Mouse (Mus musculus) lung, postnatal 14 days (tissue): ENCODE measurements around the gene Rhobtb3.
"Not testable (repeated sequence)": the region's sequence is repeated elsewhere in the genome, so short reads cannot be mapped to it uniquely, and the experiment has no call there.

Experiments
- DNase-seq: peaks from one replicate; pipeline ENCODE4 v3.0.0; 2021

Rhobtb3 gene

GRCm38 (mm10) chr13:75927951-75928350, 15.8 kb downstream of the Rhobtb3 start:
- DNase-seq: no peak

DNA sequence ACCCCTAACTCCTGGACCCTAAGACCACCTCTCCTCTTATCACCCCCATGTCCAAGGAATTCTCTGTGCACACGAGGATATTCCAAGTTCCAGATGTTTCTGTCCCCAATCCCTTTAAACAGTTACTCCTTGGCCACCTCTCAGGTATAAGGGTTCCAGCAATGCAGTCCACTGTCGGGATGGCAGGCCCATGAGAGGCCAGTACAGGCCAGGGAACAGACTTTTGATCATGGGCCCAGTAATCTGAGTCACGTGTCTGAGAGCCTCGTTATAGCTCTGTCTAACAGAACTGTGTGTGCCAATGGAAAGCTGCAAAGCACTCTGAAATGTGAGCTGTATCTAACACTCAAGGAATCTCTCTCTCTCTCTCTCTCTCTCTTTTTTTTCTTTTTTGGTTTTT, 29.6 kb downstream of the Rhobtb3 start:
- DNase-seq: no peak

GRCm38 (mm10) chr13:75908187-75908586, 35.5 kb downstream of the Rhobtb3 start:
- no peak for DNase-seq

- DNase-seq: no peak
Measured at GRCm38 (mm10) chr13:75907133-75907532, 36.6 kb downstream of the Rhobtb3 start.

- DNase-seq: no peak
Measured at GRCm38 (mm10) chr13:75904660-75905059, 39.1 kb downstream of the Rhobtb3 start.

DNA sequence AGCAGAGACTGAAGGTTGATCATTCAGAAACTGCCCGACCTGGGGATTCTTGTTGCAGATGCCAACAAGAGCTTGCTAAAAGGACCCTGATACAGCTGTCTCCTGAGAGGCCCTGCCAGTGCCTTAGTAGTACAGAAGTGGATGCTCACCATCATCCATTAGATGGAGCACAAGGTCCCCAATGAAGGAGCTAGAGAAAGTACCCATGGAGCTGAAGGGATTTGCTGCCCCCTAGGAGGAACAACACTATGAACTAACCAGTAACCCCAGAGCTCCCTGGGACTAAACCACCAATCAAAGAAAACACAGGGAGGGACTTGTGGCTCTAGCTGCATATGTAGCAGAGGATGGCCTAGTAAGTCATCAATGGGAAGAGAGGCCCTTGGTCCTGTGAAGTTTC, 42.8 kb downstream of the Rhobtb3 start:
- not testable (repeated sequence) for DNase-seq

- no peak for DNase-seq
Measured at GRCm38 (mm10) chr13:75892876-75893275, 50.8 kb downstream of the Rhobtb3 start.

DNA sequence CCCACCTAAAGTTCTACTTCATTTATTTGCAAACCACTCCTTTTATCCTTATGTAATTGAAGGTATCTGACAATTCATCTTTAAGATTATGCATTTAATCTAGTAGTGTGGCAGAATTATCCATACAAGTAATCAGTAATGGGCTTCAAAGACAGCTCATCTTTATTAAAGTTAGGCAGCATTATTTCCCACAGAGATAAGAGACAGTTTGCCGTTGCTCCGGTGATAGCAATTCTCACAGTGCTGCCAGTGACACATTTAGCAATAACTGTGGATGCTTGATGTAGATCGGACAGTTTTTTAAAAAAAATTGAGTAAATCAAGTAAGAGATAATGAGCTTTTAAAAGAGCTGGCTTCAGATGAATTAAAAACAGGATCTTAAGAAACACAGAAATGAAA, 51.4 kb downstream of the Rhobtb3 start:
- no peak for DNase-seq

DNA sequence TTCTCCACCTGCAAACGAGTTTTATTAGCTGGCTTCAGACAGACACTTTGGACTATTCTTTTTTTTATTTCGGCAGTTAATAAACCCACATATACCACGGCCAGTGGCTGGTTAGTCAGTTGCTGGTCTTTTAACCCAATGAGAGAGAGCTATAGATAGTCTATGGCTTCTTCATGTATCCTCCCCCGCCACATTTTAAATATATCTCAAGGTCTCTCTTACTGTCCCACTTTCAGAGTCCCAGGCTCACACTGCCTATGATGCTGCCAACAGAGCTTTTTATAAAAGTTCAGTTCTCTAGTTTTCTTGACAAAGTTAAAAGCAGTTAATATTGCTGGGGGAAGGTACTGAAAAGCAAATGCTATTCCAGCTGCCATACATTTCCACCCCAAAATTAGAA, 51.9 kb downstream of the Rhobtb3 start:
- no peak for DNase-seq

GRCm38 (mm10) chr13:75883792-75884191, 59.9 kb downstream of the Rhobtb3 start:
- DNase-seq: no peak

DNA sequence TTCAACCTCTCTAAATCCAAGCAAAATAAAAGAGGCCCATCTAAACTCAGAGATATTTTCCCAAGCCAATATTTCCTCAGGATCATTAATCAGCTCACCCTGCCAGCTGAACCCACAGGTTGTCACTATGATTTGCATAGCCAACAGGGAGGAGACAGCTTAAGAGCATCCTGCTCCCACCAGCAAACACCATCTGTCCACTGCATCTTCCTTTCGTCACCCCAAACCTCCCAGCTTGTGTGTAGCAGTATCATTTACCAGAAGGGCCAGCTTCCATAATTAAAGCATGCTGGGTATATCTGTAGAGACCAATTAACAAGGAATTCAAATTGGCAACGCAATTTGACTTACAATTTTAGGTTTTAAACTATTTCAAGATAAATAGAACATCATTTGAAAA, 63.2 kb downstream of the Rhobtb3 start:
- DNase-seq: no peak

DNA sequence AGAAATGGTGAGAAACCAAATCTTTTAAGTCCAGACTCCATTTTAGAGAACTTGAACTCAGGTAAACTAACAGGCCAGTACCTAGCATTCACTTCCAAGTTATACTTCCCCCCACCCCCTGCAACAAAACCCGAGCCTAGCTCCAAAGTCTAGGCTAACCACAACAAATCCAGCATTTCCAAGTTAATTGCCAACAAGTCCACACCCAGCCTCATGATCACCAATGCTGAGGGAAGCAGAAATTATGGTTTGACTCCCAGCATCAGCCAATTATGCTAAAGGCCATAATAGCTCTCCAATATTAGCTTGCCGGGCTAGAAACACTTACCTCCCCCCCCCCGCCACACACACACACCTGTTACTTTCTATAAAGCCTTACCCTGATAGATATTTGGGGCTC, 64.0 kb downstream of the Rhobtb3 start:
- no peak for DNase-seq

DNA sequence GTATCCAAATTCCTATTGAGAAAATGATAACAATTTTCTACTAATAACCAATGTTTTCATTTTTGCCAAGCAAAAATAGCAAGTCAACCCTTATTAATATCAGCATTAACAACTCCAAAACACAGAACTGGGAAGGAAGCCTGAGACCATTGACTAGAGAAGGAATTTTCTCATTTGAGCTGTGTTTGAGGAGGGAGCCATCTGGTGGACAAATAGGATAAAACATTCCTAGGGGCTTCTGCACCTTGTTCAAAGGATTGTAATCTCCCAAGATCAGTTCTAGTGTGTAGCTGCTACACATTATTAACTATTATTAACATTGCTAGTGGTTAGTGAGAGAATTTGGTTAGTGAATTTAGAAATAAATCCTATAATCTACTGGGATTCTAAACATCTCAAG, 65.8 kb downstream of the Rhobtb3 start:
- DNase-seq: peak; percentile 45

DNA sequence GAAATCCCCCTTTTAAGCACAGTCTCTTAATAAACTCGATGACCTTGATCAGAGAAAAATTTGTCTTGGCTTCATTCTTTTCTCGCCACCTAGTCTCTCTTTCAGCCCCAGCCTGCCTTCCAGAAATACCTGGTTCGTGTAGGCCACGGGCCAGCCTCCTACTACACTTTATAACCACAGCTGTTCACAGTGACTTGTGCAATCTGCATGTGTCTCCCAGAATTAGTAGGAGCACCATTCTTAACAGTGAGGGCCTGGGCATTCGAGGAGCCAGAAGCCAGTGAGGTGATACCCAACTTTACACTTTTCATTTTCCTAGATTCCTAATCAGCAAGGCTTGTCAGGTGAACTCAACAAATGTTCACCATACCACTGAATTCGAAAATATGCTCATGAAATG, 67.1 kb downstream of the Rhobtb3 start:
- no peak for DNase-seq

DNA sequence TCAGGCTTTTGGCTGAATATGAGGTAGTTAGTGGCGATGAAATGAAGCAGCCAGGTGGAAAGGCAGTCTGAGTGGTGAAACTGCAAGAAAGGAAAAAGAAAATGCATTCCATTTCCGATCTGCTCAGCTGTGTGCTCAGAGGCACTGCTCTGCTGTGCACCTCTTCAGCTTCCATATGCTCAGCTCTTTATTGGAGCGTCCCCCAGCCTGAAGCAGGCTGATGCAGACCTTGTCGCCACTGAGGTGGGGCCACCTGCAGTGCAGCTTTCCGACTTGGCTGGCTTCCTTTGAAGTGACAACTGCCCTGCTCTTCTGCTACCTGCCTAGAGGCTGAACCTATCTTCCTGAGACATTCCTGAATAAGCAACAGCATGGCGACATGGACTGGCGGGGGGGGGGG, 67.5 kb downstream of the Rhobtb3 start:
- not testable (repeated sequence) for DNase-seq

DNA sequence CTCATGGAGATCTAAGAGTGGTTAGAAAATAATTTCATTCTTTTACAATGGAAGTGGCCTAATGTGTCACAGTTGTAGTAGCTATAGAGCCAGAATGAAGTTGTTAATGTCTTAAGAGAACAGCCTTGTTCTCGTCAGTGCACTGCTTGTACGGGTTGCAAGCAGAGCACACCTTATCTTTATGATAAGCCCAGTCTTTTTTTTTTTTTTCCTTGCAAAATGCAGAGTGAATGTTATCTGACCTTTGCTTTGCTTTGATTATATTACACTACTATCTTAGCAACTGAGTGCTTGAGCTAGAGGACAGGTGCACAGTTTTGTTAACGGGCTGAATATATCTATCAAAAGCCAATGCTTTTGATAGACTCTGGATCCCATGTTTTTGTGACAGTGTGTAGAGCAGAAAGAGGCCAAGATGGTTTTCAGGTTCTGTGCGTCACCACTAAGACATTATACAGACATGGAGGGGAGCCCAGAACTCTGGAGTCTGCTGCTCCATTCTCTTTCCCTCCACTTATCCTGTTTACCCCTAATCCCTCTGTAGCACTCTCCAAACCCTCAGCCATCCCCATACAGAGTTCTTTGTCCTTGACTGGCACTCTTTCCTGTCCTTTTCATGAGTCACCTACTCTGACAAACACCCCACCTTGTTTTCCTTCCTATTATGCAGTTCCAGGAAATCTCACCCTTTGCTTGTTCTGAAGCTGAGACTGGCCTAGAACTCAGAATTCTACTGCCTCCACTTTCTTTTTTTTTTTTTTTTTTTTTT, 68.9 kb downstream of the Rhobtb3 start:
- DNase-seq: peak; percentile 6

GRCm38 (mm10) chr13:75867876-75868275, 75.8 kb downstream of the Rhobtb3 start:
- no peak for DNase-seq

- no peak for DNase-seq
Measured at GRCm38 (mm10) chr13:75865486-75866184, 78.1 kb downstream of the Rhobtb3 start.

GRCm38 (mm10) chr13:75859264-75859844, 84.4 kb downstream of the Rhobtb3 start:
- DNase-seq: no peak

GRCm38 (mm10) chr13:75853118-75853517, 90.6 kb downstream of the Rhobtb3 start:
- DNase-seq: no peak

GRCm38 (mm10) chr13:75852027-75852426, 91.7 kb downstream of the Rhobtb3 start:
- DNase-seq: no peak

DNA sequence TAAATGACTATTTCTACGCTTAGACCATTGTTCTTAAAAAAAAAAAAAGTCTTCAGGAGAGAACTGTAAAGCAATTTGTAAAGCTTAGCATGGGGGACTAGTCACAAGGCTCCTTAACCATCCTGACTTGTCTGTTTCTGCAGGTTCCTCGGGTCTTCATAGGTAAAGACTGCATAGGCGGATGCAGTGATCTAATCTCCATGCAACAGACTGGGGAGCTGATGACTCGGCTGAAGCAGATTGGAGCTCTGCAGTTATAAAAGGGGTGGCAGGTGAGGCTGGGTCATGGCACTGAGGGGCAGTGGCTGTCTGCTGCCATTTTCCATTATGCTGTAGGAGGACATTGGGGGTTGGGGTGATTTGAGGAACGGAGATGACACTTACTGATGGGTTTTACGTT, 96.7 kb downstream of the Rhobtb3 start:
- no peak for DNase-seq

DNA sequence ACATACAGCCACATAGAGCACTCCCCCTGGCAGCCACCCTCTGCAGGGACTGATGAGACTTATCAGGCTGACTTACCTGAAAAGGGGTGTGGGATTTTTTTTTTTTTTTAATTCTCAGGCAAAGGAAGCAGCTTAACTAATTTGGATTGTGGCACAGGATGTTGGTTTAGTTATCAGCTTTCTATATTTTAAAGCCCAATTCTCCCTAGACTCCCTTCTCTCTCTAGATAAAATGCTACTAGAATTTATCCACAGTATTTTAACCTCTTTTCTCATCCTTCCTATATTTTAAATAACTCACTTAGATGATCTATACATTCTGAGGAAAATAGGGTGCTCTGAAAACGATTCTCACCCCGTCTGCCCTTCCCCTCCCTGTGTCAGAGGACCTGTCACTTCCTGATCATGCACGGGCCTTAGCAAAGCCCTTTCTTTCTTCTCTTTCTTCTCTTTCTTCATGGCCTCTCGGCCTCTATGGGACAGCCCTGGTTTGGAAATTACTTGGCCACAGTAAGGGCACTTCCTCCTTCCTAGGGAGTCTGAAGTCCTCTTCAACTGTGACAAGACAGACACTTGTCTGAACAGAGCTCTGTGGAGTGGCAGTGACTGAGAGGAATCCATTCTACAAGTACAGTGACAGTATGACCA, 98.1 kb downstream of the Rhobtb3 start:
- no peak for DNase-seq
